Mouse (Mus musculus) left cerebral cortex, adult 8-10 months (tissue): ENCODE measurements around the gene Gm6356. TPM values are rescaled to one million over a fixed set of nuclear protein-coding genes. Genes with fewer than 3 reads are reported as not detected.
"Not testable (repeated sequence)": the region's sequence is repeated elsewhere in the genome, so short reads cannot be mapped to it uniquely, and the experiment has no call there.

Source experiments
- DNase-seq, 2 experiments: peaks; one replicate each; pipeline ENCODE4 v3.0.0; 2022; ENCODE audit warnings: low spot score in 2 of 2
- total RNA-seq, 4 experiments: library from RNA; stranded (reverse); gene quantifications; 2 replicates each; pipeline ENCODE4 v1.2.4; 2022

Gene Gm6356
- total RNA-seq = not detected

- DNase-seq = not testable (repeated sequence)
Measured at GRCm38 (mm10) chr14:6973718-6974117, at the start of gene Gm6356. Gene Gm6356, minus strand, starts transcription at chr14:6973818.

Other genes with a start within 250 kb of the Gm6356 start
- 1 to 10 TPM; 2.9 to 3.9 (median 2.9) TPM for gene Gm3636, start 231.5 kb downstream of the Gm6356 start, total RNA-seq
- gene Gm8362, start 199.4 kb downstream of the Gm6356 start, total RNA-seq = not detected
- gene Gm3642, start 133.5 kb downstream of the Gm6356 start, total RNA-seq = not detected
- 1 to 10 TPM; 1.4 to 2.0 (median 1.8) TPM for gene Gm3667, start 83.9 kb downstream of the Gm6356 start, total RNA-seq
- gene Gm10406, start 53.6 kb upstream of the Gm6356 start, total RNA-seq = under 1 TPM; 0.44 to 0.84 (median 0.57) TPM
- not detected for gene Gm3685, start 71.2 kb upstream of the Gm6356 start, total RNA-seq
- gene Gm3696, start 126.8 kb upstream of the Gm6356 start, total RNA-seq = 1 to 10 TPM; 1.5 to 3.6 (median 2.7) TPM
- gene Gm6676, start 151.6 kb upstream of the Gm6356 start, total RNA-seq = not detected
- gene Gm3512, start 200.7 kb upstream of the Gm6356 start, total RNA-seq = 1 to 10 TPM; 1.2 to 2.0 (median 1.6) TPM
- gene Gm16434, start 220.7 kb upstream of the Gm6356 start, total RNA-seq = not detected